Mouse (Mus musculus) cortical plate, adult 2 months (tissue): ENCODE data around the gene Rasip1.

Experiments used
- CTCF ChIP-seq: fragments of 200-500 bp; IDR thresholded peaks from 2 replicates; pipeline ENCODE4 v1.5.1; 2011; ENCODE audit warnings: mild to moderate bottlenecking, control low read depth, low read length; ENCODE audit not compliant: insufficient read depth; ENCODE audit errors: extremely low read depth
- POLR2A ChIP-seq: fragments of 200-500 bp; IDR thresholded peaks from 2 replicates; pipeline ENCODE4 v1.6.1; 2011; ENCODE audit warnings: mild to moderate bottlenecking, low read length, control low read depth; ENCODE audit not compliant: insufficient read depth; ENCODE audit errors: extremely low read depth

GRCm38 (mm10) chr7:45589898-45590297 lies 37.4 kb upstream of the Rasip1 start:
- TF ChIP-seq POLR2A (no peak), CTCF (no peak)
